Mouse (Mus musculus): Measurements from ENCODE around the gene 9030025P20Rik.
"Not testable (repeated sequence)": the region's sequence is repeated elsewhere in the genome, so short reads cannot be mapped to it uniquely, and the experiment has no call there.

The 9030025P20Rik gene

GRCm38 (mm10) chr17:14978362-14979038, at the start of gene 9030025P20Rik, which contains the start of gene Gm3417:
TSS of gene 9030025P20Rik (plus strand) at chr17:14978468.
TSS of gene Gm3417 (minus strand) at chr17:14978790.
- not testable (repeated sequence) for DNase-seq (ENCODE audit: low spot score in 2 of 2)

GRCm38 (mm10) chr17:14928631-14929030, 49.6 kb upstream of the 9030025P20Rik start:
- DNase-seq (ENCODE audit: low spot score in 2 of 2): no peak

GRCm38 (mm10) chr17:14930697-14931096, 47.6 kb upstream of the 9030025P20Rik start:
- DNase-seq (ENCODE audit: low spot score in 2 of 2): no peak

GRCm38 (mm10) chr17:14931469-14931868, 46.8 kb upstream of the 9030025P20Rik start:
- no peak for DNase-seq (ENCODE audit: low spot score in 2 of 2)

GRCm38 (mm10) chr17:14935280-14935679, 43.0 kb upstream of the 9030025P20Rik start:
- not testable (repeated sequence) for DNase-seq (ENCODE audit: low spot score in 2 of 2)

GRCm38 (mm10) chr17:14935841-14936605, 42.2 kb upstream of the 9030025P20Rik start:
- no peak for DNase-seq (ENCODE audit: low spot score in 2 of 2)

- DNase-seq (ENCODE audit: low spot score in 2 of 2): not testable (repeated sequence)
Observed at GRCm38 (mm10) chr17:14942181-14942580, 36.1 kb upstream of the 9030025P20Rik start.

- peak; percentile 98 to 100 for DNase-seq (ENCODE audit: low spot score in 2 of 2)
Observed at GRCm38 (mm10) chr17:14943009-14943728, 35.1 kb upstream of the 9030025P20Rik start, which contains the start of the genes Wdr27 and 1600012H06Rik. TSS of gene Wdr27 (minus strand) at chr17:14943158. TSS of gene 1600012H06Rik (plus strand) at chr17:14943184.

- no peak for DNase-seq (ENCODE audit: low spot score in 2 of 2)
Observed at GRCm38 (mm10) chr17:14943729-14944059, 34.6 kb upstream of the 9030025P20Rik start.

- no peak for DNase-seq (ENCODE audit: low spot score in 2 of 2)
Observed at GRCm38 (mm10) chr17:14944551-14944950, 33.7 kb upstream of the 9030025P20Rik start.

- no peak for DNase-seq (ENCODE audit: low spot score in 2 of 2)
Observed at GRCm38 (mm10) chr17:14949161-14949827, 29.0 kb upstream of the 9030025P20Rik start.

GRCm38 (mm10) chr17:14953452-14953851, 24.8 kb upstream of the 9030025P20Rik start:
- DNase-seq (ENCODE audit: low spot score in 2 of 2): no peak

GRCm38 (mm10) chr17:14958686-14959327, 19.5 kb upstream of the 9030025P20Rik start:
- no peak for DNase-seq (ENCODE audit: low spot score in 2 of 2)

GRCm38 (mm10) chr17:14959979-14960378, 18.3 kb upstream of the 9030025P20Rik start:
- no peak for DNase-seq (ENCODE audit: low spot score in 2 of 2)

- no peak for DNase-seq (ENCODE audit: low spot score in 2 of 2)
Observed at GRCm38 (mm10) chr17:14960520-14960919, 17.7 kb upstream of the 9030025P20Rik start.

GRCm38 (mm10) chr17:14960951-14961556, 17.2 kb upstream of the 9030025P20Rik start, which contains the start of gene Phf10:
TSS of gene Phf10 (minus strand) at chr17:14961273.
- peak in 1 of 2 experiments; percentile 34 for DNase-seq (ENCODE audit: low spot score in 2 of 2)

- DNase-seq (ENCODE audit: low spot score in 2 of 2): not testable (repeated sequence)
Observed at GRCm38 (mm10) chr17:14961557-14962154, 16.6 kb upstream of the 9030025P20Rik start.

GRCm38 (mm10) chr17:14968373-14968913, 9.8 kb upstream of the 9030025P20Rik start:
- DNase-seq (ENCODE audit: low spot score in 2 of 2): not testable (repeated sequence)

- not testable (repeated sequence) for DNase-seq (ENCODE audit: low spot score in 2 of 2)
Observed at GRCm38 (mm10) chr17:14977718-14978361, 428 bp upstream of the 9030025P20Rik start.
